Mouse (Mus musculus) embryonic fibroblast, embryonic 13.5 days (primary cell): ENCODE measurements at regions not wholly inside any gene's neighbourhood (a gene's known extent, or its start where the extent isn't known, plus 50 kb on each side); places are given as distances from the start of the nearest gene placed in this dataset.

Experiments
- CTCF ChIP-seq: IDR thresholded peaks from 2 replicates; pipeline ENCODE4 v1.5.1; 2011; ENCODE audit warnings: mild to moderate bottlenecking, control low read depth, low read length, moderate library complexity, borderline replicate concordance; ENCODE audit not compliant: insufficient read depth
- POLR2A ChIP-seq: IDR thresholded peaks from 2 replicates; pipeline ENCODE4 v1.6.1; 2011; ENCODE audit warnings: low read depth, mild to moderate bottlenecking, control low read depth, low read length, moderate library complexity

GRCm38 (mm10) chr2:10674738-10675349 lies 304.5 kb downstream of the Sfmbt2 start:
- no peak for TF ChIP-seq POLR2A
- TF ChIP-seq CTCF: no peak
